Mouse (Mus musculus) neural tube, embryonic 15.5 days (tissue): ENCODE measurements at regions not wholly inside any gene's neighbourhood (a gene's known extent, or its start where the extent isn't known, plus 50 kb on each side); places are given as distances from the start of the nearest gene placed in this dataset.

Source experiments
- ATAC-seq: fragments of 200-750 bp; cut with Nextera tagmentation; 2 replicates; pipeline ENCODE4 v1.8.0; 2017; ENCODE audit warnings: mild to moderate bottlenecking, moderate TSS enrichment, moderate library complexity; ENCODE audit not compliant: low FRiP score
- H3K27ac ChIP-seq: fragments of 300-500 bp; sonication (generic); replicated peaks from 2 replicates; pipeline ENCODE4 v1.5.1; 2015; ENCODE audit warnings: mild to moderate bottlenecking, inconsistent platforms
- H3K27me3 ChIP-seq: fragments of 300-500 bp; sonication (generic); replicated peaks from 2 replicates; pipeline ENCODE4 v1.6.1; 2015; ENCODE audit warnings: inconsistent platforms
- H3K36me3 ChIP-seq: fragments of 300-500 bp; sonication (generic); 2 replicates; pipeline ENCODE4 v1.6.1; 2015; ENCODE audit warnings: inconsistent platforms
- H3K4me1 ChIP-seq: fragments of 300-500 bp; sonication (generic); 2 replicates; pipeline ENCODE4 v1.6.1; 2015; ENCODE audit warnings: inconsistent platforms
- H3K4me2 ChIP-seq: fragments of 300-500 bp; sonication (generic); 2 replicates; pipeline ENCODE4 v1.6.1; 2015; ENCODE audit warnings: inconsistent platforms, mild to moderate bottlenecking, moderate library complexity
- H3K4me3 ChIP-seq: fragments of 300-500 bp; sonication (generic); replicated peaks from 2 replicates; pipeline ENCODE4 v1.5.1; 2015; ENCODE audit warnings: mild to moderate bottlenecking, inconsistent platforms
- H3K9ac ChIP-seq: fragments of 300-500 bp; sonication (generic); replicated peaks from 2 replicates; pipeline ENCODE4 v1.6.1; 2015; ENCODE audit warnings: mild to moderate bottlenecking, inconsistent platforms
- H3K9me3 ChIP-seq: fragments of 300-500 bp; sonication (generic); replicated peaks from 2 replicates; pipeline ENCODE4 v1.6.1; 2016; ENCODE audit warnings: inconsistent platforms
- WGBS: fragments of 180-500 bp; shearing (Covaris S2); methylation state at CpG from one replicate; pipeline ENCODE4 v1.1.7; 2015; ENCODE audit warnings: mixed read lengths; 5-methylcytosine and 5-hydroxymethylcytosine counted together

DNA sequence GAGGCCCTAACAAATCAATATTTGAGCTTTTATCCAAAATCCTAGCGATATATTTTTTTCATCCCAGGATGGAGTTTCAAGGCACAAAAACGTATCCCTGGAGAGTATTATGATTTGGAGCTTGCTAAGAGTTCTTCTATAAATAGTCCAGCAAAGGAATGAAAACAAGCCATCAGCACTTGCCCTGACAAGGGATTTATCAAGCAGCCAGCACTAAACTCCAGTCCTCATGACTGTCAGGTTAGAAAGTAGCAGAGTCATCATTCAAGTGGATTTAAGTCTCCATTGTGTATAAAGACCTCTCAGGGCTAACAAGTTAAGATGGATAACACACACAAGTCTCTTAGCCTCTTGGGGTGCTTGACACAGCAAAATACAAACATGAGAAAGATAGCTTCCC lies 148.6 kb upstream of the Ust start:
- Histone ChIP-seq H3K36me3 (no peaks in the 10 kb centered on the region), H3K9ac (no peak overlapping the region), H3K4me1 (no peaks in the 10 kb centered on the region), H3K9me3 (no peaks in the 10 kb centered on the region), H3K4me2 (no peak overlapping the region), H3K4me3 (no peak overlapping the region), H3K27me3 (no peaks in the 10 kb centered on the region), H3K27ac (no peak overlapping the region)
- 75% methylated on average over 2 of the region's 2 CpGs for WGBS
- ATAC-seq: no peak

DNA sequence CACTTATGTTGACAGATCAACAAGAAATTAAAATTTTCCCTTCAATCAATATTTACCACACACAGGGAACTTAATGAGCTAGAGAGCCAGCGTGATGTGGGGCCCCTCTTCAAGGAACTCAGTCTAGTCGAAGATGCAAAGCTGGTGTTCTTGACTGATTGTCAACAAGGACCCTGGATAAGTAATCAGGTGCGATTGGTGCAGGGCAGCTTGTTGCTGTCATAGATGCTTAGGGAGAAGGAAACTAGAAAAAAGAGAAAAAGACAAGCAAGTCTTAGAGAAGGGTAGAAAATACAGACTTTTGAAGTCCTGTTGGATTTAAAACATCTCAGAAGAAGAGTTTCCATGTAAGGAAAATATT lies 140.3 kb upstream of the Ust start:
- no peak for ATAC-seq
- Histone ChIP-seq H3K9ac (no peak overlapping the region), H3K36me3 (no peaks in the 10 kb centered on the region), H3K4me1 (no peaks in the 10 kb centered on the region), H3K27ac (no peak overlapping the region), H3K4me2 (no peak overlapping the region), H3K27me3 (no peaks in the 10 kb centered on the region), H3K9me3 (no peaks in the 10 kb centered on the region), H3K4me3 (no peak overlapping the region)
- 86% methylated on average over 3 of the region's 3 CpGs for WGBS

DNA sequence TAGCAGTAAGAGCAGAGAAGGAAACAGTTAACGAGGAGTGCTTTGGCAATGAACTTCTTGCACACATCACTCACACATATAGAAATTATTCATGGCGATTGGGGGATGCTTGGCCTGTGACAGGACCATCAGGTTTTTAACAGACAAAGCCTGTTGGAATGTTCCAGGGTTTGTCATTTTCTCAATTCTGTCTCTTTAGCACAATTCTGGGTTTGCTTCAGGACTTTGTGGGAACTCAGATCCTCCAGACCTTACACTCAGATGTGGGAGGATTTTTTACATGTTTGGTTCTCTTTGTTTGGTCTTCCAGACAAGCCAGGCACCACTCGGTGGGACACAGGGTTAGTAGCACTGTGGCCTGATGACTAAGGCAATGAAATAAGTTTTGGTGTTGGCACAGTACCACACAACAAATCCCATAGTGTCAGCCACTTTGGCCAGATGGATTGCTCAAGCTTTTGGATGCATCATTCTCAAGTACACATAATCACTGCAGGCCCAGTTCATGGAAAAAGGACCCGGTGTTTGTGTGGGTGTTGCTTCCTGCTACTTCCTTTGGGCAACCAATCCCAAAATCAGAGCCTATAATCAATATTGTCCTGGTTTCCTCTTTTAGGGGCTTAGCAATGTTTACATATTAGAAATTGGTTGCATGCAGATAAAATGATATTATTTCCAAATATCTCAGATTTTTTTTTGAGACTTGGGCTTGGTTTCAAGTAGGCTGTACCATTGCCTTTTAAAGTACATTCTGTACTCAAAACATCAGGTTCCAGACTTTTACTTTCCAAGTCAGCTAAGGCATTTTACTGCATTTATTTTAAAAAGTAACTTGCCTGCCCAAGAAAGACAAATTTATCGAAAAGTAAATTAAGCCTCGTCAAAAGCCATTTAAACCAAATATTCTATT lies 139.7 kb upstream of the Ust start:
- Histone ChIP-seq H3K4me1 (no peaks in the 10 kb centered on the region), H3K4me3 (no peak overlapping the region), H3K4me2 (no peak overlapping the region), H3K27ac (no peak overlapping the region), H3K9ac (no peak overlapping the region), H3K36me3 (no peaks in the 10 kb centered on the region), H3K9me3 (no peaks in the 10 kb centered on the region), H3K27me3 (no peaks in the 10 kb centered on the region)
- no peak for ATAC-seq
- 90% methylated on average over 6 of the region's 6 CpGs for WGBS

DNA sequence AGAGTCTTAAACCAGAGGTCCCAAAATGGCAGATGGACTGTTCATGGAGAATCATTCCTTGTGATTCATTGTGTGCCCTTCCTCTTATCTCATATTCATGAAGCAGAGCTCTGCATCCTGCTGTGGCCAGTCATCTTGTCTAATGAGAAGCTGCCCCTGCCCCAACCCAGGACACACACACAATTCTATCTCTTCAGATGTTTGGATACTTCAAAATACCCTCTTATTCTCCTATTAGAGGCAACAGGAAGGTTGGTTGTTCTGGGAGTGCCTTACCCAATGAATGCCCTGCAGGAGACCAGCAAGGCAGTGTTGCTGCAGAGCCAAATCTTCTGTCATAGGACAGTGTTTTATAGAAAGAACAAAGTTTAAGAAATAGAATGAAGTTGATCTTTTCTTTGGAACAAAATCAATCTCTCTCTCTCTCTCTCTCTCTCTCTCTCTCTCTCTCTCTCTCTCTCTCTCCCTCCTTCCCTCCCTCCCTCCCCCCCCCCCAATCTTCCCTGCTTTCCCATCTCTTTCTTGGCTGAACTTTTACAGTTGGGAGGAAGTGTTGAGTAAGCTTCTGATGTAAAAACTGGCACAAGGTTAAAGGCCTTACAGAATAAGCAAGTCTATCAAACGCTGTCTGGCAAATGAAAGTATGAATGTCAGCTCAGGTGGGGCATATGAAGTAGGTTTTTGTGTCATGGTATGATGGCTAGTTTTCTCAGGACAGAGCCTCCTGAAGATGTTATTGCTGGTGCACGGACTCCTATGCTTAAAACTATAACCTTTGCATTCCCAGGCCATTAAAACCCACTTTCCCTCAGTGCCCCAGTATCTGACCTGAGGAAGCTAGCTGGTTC lies 138.8 kb upstream of the Ust start:
- no peaks in the 10 kb centered on the region for H3K4me1 ChIP-seq
- H3K9me3 ChIP-seq: no peaks in the 10 kb centered on the region
- H3K4me3 ChIP-seq: no peak overlapping the region
- 91% methylated on average over 2 of the region's 2 CpGs for WGBS
- H3K36me3 ChIP-seq: no peaks in the 10 kb centered on the region
- no peak for ATAC-seq
- no peak overlapping the region for H3K27ac ChIP-seq
- H3K4me2 ChIP-seq: no peak overlapping the region
- H3K9ac ChIP-seq: no peak overlapping the region
- H3K27me3 ChIP-seq: no peaks in the 10 kb centered on the region

DNA sequence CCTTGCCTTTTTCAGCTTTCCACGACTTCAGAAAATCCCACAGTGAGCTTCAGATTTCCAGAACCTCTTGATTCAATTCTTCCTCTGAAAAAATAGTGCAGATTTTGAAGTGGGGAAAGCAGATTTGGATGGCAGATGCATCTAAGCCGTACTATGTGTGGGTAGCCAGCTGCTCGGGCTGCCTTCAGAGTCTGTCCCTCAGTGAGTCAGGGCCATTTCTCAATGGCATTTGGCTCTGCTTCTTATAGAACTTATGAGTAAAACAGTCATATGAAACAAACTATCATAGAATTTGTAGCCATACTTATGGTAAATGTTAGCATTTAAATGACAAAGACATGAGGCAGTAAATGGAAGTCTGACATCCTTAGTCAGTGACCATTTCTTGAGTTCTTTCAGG lies 135.0 kb upstream of the Ust start:
- Histone ChIP-seq H3K4me3 (no peak overlapping the region), H3K27me3 (no peaks in the 10 kb centered on the region), H3K27ac (no peak overlapping the region), H3K36me3 (no peaks in the 10 kb centered on the region), H3K9me3 (no peaks in the 10 kb centered on the region), H3K9ac (no peak overlapping the region), H3K4me2 (no peak overlapping the region), H3K4me1 (no peaks in the 10 kb centered on the region)
- no peak for ATAC-seq
- 94% methylated on average over 3 of the region's 3 CpGs for WGBS

DNA sequence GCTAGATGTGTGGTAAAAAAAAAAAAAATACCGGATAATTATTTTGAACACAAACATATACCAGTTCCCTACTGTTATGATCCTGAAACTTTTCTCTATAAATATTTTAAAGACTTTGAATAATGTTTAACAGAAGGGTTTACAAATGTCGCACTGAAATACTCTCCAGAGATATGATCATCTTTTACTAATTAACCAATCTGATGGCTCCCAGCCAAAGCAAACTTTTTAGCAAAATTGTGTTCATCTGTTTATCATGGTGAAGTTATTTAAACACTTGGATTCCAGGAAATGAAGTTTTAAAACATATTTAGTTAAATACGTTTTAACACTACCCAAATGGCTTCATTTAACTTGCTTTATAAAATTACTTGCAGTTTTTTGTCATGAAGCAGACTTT lies 123.6 kb upstream of the Ust start:
- H3K36me3 ChIP-seq: no peaks in the 10 kb centered on the region
- no peaks in the 10 kb centered on the region for H3K4me1 ChIP-seq
- no peaks in the 10 kb centered on the region for H3K27me3 ChIP-seq
- no peak overlapping the region for H3K27ac ChIP-seq
- ATAC-seq: no peak
- no peak overlapping the region for H3K9ac ChIP-seq
- H3K9me3 ChIP-seq: no peaks in the 10 kb centered on the region
- no peak overlapping the region for H3K4me3 ChIP-seq
- WGBS: 86% methylated on average over 3 of the region's 3 CpGs
- H3K4me2 ChIP-seq: no peak overlapping the region

DNA sequence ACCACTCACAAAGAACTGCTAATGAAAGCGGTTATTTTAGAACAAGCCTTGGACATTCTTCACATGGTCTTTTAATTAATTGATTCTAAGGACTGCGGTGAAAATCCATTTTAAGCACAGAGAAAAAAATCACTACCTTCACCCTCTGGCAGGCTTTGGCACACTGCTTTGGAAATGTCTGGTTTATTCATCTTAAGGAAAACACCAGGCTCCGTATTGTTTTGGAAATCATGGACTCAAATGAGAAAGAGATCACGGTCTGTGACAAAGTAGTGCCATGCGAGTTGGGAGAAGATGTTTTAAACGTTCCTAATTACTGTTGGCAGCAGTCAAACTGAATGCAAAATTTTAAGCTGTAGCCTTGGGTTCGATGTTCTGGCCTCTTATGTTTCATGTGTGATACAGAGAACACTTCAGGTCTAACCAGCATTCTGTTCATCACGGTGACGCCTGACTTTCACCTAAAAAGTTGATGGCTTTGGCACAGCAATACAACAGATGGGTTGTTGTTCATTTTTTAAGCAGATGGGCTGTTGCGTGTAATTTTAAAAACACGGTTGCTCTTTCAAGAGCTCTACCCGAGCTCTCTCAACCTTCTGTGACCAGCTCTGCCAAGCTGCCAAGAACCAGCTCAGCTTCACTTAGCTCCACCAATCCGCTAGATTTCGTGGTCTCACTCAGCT lies 105.7 kb upstream of the Ust start:
- no peaks in the 10 kb centered on the region for H3K9me3 ChIP-seq
- H3K4me3 ChIP-seq: no peak overlapping the region
- no peak overlapping the region for H3K9ac ChIP-seq
- WGBS: 79% methylated on average over 14 of the region's 14 CpGs
- no peaks in the 10 kb centered on the region for H3K4me1 ChIP-seq
- no peaks in the 10 kb centered on the region for H3K27me3 ChIP-seq
- ATAC-seq: no peak
- H3K27ac ChIP-seq: no peak overlapping the region
- H3K36me3 ChIP-seq: no peaks in the 10 kb centered on the region
- no peak overlapping the region for H3K4me2 ChIP-seq

DNA sequence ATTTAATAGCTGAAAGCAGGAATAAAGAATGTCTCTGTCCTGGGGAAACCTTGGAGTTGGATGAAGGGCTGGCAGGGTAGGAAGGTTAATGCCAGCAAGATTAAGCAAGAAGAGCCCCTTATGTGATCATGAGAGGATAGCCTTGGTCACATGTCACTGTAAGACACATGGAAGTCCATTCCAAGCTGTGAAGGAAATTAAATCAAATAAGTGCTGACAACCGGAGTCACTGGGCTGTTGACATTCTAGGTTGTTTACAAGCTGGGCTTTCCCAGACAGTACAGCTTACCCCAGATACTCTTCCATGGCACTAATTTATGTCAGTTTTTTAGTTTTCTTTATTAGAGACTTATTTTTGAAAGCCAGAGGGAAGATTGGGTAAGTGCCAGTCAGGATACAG lies 100.1 kb upstream of the Ust start:
- H3K36me3 ChIP-seq: no peaks in the 10 kb centered on the region
- no peak for ATAC-seq
- no peak overlapping the region for H3K27ac ChIP-seq
- H3K27me3 ChIP-seq: no peaks in the 10 kb centered on the region
- H3K4me1 ChIP-seq: no peaks in the 10 kb centered on the region
- H3K4me2 ChIP-seq: no peak overlapping the region
- whole genome bisulfite sequencing: 91% methylated on average over 1 of the region's 1 CpGs
- H3K9ac ChIP-seq: no peak overlapping the region
- no peaks in the 10 kb centered on the region for H3K9me3 ChIP-seq
- H3K4me3 ChIP-seq: no peak overlapping the region

DNA sequence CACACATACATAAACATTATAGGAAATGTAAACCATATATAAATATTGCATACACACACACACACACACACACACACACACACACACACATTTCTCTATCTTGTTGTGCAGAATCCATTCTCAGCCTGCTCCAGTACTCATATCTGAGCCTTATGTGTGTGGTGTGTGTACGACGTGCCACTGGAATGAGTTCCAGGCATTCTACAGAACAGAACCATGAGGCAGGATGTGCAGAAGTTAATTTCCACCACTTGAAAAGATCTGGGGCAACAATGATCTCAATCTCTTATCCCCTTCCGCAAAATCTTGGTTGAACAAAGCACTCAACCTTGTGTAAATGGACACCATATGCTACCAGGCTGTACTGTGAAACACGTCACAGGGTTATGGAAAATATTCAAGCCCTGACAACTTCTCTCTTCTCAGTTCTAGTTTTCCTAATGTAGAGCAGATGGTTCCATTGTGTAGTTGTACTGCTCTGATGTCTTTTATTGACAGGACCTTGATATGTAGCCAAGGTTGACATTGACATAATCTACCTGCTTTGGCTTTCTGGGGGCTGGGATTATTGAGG lies 96.9 kb upstream of the Ust start:
- Histone ChIP-seq H3K9me3 (no peaks in the 10 kb centered on the region), H3K4me2 (no peak overlapping the region), H3K27me3 (no peaks in the 10 kb centered on the region), H3K36me3 (no peaks in the 10 kb centered on the region), H3K4me1 (no peaks in the 10 kb centered on the region), H3K9ac (no peak overlapping the region), H3K4me3 (no peak overlapping the region), H3K27ac (no peak overlapping the region)
- no peak for ATAC-seq
- WGBS: 94% methylated on average over 4 of the region's 4 CpGs

DNA sequence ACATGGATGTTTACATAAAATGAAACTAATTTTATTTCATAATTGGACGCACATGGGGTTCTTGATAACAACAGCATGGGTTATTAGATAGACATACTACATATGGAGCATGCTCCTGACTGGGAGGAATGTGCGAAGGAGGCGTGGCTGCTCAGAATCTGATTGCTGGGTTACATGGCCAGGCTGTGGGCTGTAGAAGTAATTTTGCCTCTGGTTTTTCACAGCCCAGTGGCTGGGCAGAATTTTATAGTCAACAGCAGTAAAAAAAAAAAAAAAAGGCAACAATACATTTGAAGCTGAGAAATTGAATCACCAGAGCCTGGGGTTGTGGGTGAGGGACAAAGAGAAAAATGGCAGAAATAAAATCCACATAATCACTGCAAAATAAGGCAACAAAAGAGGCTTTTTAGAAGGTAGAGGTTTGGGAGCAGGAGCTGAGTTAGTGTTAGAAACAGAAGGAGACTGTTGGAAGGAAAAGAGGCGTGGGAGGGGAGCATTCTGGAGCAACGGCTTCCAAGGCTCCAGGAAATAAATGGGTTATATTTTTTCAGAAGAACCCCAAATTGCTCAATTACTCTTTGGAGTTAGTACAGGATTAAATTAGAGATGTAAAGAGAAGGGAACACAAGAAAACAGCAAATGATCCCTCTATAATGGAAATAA lies 71.4 kb upstream of the Ust start:
- Histone ChIP-seq H3K27me3 (no peaks in the 10 kb centered on the region), H3K4me1 (0 out of 2 replicates have a peak, but pooled peaks cover 2% of the 10 kb centered on the region), H3K9ac (no peak overlapping the region), H3K4me3 (no peak overlapping the region), H3K9me3 (no peaks in the 10 kb centered on the region), H3K27ac (peak overlapping the region; percentile 45; the same call in 1 of the 2 replicates), H3K4me2 (no peak overlapping the region), H3K36me3 (no peaks in the 10 kb centered on the region)
- no peak for ATAC-seq
- 60% methylated on average over 5 of the region's 5 CpGs for WGBS

DNA sequence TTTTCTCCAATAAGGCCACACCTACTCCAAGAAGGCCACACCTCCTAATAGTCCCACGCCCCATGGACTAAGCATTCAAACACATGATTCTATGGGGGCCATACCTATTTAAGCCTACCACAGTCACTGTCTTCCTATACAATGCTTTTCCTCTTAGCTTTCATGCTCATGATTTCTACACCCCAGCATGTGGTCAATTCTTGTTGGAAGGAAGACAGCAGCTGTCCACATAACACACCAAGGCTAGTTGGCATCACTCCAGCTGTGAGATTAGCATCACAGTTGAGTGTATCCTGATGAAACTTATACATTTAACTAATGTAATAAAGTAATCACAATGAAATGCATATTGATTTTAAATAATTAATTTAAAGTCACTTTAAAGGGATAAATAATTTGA lies 70.5 kb upstream of the Ust start:
- Histone ChIP-seq H3K4me3 (no peak overlapping the region), H3K27ac (no peak overlapping the region), H3K4me1 (peaks cover 8% of the 10 kb centered on the region; the same call in 1 of the 2 replicates), H3K9ac (no peak overlapping the region), H3K4me2 (no peak overlapping the region), H3K36me3 (no peaks in the 10 kb centered on the region), H3K9me3 (no peaks in the 10 kb centered on the region), H3K27me3 (no peaks in the 10 kb centered on the region)
- WGBS: 76% methylated on average over 1 of the region's 1 CpGs
- no peak for ATAC-seq
